In genomic region chr6:138412075-138412474, GRCm38 (mm10) we compare ENCODE assay signal across 17 mouse cellular contexts.
"Had no signal": no experiment of that assay in that cellular context is flagged by ENCODE, and none has a peak within 500 bp of the region (broad histone marks: within the 10 kb centered on the region; RNA-seq: fewer than 3 reads in every experiment).

No protein-coding gene starts in this region.

- H3K9ac ChIP-seq: kidney, embryonic 15.5 days; limb, embryonic 12.5 days; limb, embryonic 15.5 days; liver, embryonic 14.5 days; liver, postnatal 0 days; lung, embryonic 14.5 days; midbrain, embryonic 12.5 days had no signal

- H3K9me3 ChIP-seq: kidney, embryonic 15.5 days; limb, embryonic 12.5 days; limb, embryonic 15.5 days; midbrain, embryonic 12.5 days had no signal

- H3K4me3 ChIP-seq: kidney, embryonic 15.5 days; limb, embryonic 12.5 days; limb, embryonic 15.5 days; midbrain, embryonic 12.5 days had no signal

- ATAC-seq: liver, postnatal 0 days; lung, postnatal 0 days; midbrain, embryonic 16.5 days had no signal

- H3K4me2 ChIP-seq: kidney, embryonic 15.5 days; limb, embryonic 12.5 days; limb, embryonic 15.5 days; liver, embryonic 11.5 days; lung, embryonic 14.5 days; midbrain, embryonic 12.5 days had no signal

- H3K4me1 ChIP-seq: kidney, embryonic 15.5 days; limb, embryonic 15.5 days; midbrain, embryonic 12.5 days had no signal

- H3K27me3 ChIP-seq: kidney, embryonic 15.5 days; limb, embryonic 12.5 days; limb, embryonic 15.5 days; midbrain, embryonic 12.5 days had no signal

- H3K36me3 ChIP-seq: kidney, embryonic 15.5 days; limb, embryonic 12.5 days; limb, embryonic 15.5 days; midbrain, embryonic 12.5 days had no signal

- H3K27ac ChIP-seq: kidney, embryonic 15.5 days; limb, embryonic 12.5 days; limb, embryonic 15.5 days; liver, embryonic 14.5 days; macrophage; midbrain, embryonic 12.5 days had no signal

- DNase-seq: kidney, adult 8-10 months; kidney, postnatal 10 days; kidney, postnatal 36 days; left cerebral cortex, postnatal 4 days; liver, postnatal 0 days; lung, embryonic 14.5 days; thymus, adult 18-20 months; thymus, postnatal 36 days had no signal
